Mouse (Mus musculus): Measurements from ENCODE around the gene Tfap2a. TPM values are rescaled to one million over a fixed set of nuclear protein-coding genes. Genes with fewer than 3 reads are reported as not detected.

Tfap2a gene
- polyA plus RNA-seq, 1 experiment from 2014 or later: 9.1 TPM

DNA sequence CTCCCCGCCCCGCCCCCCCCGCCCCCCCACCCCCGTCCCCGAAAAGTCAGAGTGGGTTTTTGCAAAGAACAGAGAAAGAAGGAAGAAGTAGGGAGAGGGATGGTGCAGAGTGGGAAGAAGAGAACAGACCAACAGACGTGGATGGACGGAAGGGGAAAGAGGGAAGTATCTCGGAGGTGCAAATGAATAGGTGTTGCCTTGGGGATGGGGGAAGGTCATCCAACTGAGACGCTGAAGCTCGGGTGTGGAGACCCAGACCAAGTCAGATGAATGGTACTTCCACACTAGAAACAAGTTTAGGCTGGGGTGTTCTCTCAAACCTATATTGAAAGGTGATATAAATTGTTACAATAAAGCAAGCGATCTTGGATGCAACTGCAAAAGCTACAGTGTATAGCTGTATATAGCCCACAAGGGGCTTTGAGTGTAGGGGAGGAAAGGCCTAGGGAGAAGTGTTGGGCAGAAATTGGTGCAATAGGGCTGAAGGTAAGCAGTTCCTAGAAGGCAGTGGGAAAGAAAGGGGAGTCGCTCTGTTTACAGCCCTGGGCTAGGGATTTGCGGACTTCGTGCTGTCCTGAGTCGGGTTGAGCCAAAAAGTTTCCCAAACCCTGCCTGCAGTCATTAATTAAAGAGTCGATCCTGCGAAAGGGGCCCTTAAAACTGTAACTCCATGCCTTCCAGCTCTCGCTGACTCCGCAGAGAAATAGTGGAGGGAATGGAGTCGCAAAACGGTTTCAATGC is 28.7 kb downstream of the Tfap2a start:
- Histone ChIP-seq H3K36me3 (ENCODE audit: control insufficient read depth, insufficient read depth, low read length) (no peaks in the 10 kb centered on the region), H3K9ac (replicated peaks; ENCODE audit: low read depth, low read length) (no peak overlapping the region), H3K9me3 (ENCODE audit: control insufficient read depth, low read length) (no peaks in the 10 kb centered on the region), H3K27ac (ENCODE audit: low read depth, low read length) (no peak overlapping the region), H3K4me3 (ENCODE audit: low read depth, low read length) (no peak overlapping the region), H3K4me1 (ENCODE audit: control insufficient read depth, insufficient read depth, low read length) (peaks cover 4% of the 10 kb centered on the region; the same call in 1 of the 2 replicates), H3K27me3 (ENCODE audit: control insufficient read depth, insufficient read depth, low read length) (peaks cover 14% of the 10 kb centered on the region), H3K4me2 (ENCODE audit: low read depth, low read length) (peak overlapping the region; percentile 38; the same call in 1 of the 2 replicates)
- ATAC-seq (ENCODE audit: low read depth): no peak
- under 1% methylated on average over 21 of the region's 21 CpGs for WGBS

DNA sequence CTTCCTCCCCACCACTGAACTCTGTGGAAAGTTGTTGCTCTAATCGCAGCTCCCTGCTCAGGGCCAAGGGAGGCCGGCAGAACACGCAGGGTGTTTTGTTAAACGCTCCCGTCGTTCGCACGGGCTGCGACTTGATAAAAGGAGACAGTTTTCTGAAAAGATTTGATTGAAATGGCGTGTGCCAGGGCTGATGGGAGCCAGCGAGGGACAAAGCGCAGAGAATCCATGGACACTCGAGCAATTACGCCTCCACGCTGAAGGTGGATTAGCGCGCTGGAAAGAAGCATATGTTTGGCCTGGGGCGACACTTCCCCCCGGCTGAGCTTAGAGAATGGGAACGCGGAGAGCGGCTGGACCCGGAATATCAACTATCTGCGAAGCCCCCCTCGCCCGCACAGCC is 29.3 kb downstream of the Tfap2a start:
- WGBS: 0% methylated on average over 26 of the region's 26 CpGs
- Histone ChIP-seq H3K36me3 (ENCODE audit: control insufficient read depth, insufficient read depth, low read length) (no peaks in the 10 kb centered on the region), H3K27me3 (ENCODE audit: control insufficient read depth, insufficient read depth, low read length) (peaks cover 14% of the 10 kb centered on the region), H3K4me3 (ENCODE audit: low read depth, low read length) (no peak overlapping the region), H3K4me1 (ENCODE audit: control insufficient read depth, insufficient read depth, low read length) (peaks cover 4% of the 10 kb centered on the region; the same call in 1 of the 2 replicates), H3K9ac (replicated peaks; ENCODE audit: low read depth, low read length) (no peak overlapping the region), H3K27ac (ENCODE audit: low read depth, low read length) (no peak overlapping the region), H3K4me2 (ENCODE audit: low read depth, low read length) (peak overlapping the region; percentile 38), H3K9me3 (ENCODE audit: control insufficient read depth, low read length) (no peaks in the 10 kb centered on the region)
- ATAC-seq (ENCODE audit: low read depth): peak; percentile 48; the same call in 1 of the 2 replicates

DNA sequence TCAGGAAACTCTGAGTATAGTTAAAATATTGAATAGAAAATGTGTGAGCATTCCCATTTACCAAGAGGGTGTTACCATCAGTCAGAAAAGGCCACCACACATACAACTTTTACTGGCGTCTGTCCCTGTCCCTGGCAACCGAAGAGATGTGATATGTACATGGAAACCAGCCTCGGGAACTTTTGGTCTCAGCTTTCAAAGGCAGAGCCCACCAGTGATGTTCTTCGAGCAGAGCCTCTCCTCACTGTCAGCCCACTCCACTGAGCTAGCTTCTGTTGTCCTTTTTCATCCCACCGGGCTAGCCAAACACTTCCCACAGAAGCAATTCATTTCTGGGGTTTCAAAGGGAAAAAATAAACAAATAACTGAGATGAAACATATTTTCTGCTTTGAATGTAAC is 29.9 kb downstream of the Tfap2a start:
- H3K4me1 ChIP-seq (ENCODE audit: control insufficient read depth, insufficient read depth, low read length): peaks cover 4% of the 10 kb centered on the region; the same call in 1 of the 2 replicates
- H3K9me3 ChIP-seq (ENCODE audit: control insufficient read depth, low read length): no peaks in the 10 kb centered on the region
- ATAC-seq (ENCODE audit: low read depth): no peak
- H3K4me3 ChIP-seq (ENCODE audit: low read depth, low read length): no peak overlapping the region
- no peaks in the 10 kb centered on the region for H3K36me3 ChIP-seq (ENCODE audit: control insufficient read depth, insufficient read depth, low read length)
- WGBS: 2% methylated on average over 5 of the region's 5 CpGs
- H3K9ac ChIP-seq (replicated peaks; ENCODE audit: low read depth, low read length): no peak overlapping the region
- no peak overlapping the region for H3K4me2 ChIP-seq (ENCODE audit: low read depth, low read length)
- H3K27me3 ChIP-seq (ENCODE audit: control insufficient read depth, insufficient read depth, low read length): peaks cover 13% of the 10 kb centered on the region
- no peak overlapping the region for H3K27ac ChIP-seq (ENCODE audit: low read depth, low read length)

DNA sequence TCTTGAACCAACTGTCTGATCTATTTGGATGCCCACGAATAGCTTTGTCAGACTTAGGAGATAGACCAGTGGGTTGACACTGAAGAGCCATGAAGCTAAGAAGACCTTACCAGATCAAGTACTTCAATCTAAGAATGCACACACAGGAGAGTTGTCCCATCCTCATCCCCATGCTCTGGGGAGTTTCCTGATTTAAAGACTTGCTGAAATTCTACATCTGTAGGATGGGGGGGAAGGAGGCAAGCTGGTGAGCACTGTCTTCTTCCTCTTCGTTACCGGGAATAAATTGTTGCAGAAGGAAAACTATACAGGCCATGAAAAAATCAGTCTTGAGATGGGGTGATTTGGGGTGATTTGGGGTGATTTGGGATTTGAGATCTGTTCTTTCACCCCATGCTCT is 30.5 kb downstream of the Tfap2a start:
- 6% methylated on average over 3 of the region's 3 CpGs for WGBS
- H3K9me3 ChIP-seq (ENCODE audit: control insufficient read depth, low read length): no peaks in the 10 kb centered on the region

DNA sequence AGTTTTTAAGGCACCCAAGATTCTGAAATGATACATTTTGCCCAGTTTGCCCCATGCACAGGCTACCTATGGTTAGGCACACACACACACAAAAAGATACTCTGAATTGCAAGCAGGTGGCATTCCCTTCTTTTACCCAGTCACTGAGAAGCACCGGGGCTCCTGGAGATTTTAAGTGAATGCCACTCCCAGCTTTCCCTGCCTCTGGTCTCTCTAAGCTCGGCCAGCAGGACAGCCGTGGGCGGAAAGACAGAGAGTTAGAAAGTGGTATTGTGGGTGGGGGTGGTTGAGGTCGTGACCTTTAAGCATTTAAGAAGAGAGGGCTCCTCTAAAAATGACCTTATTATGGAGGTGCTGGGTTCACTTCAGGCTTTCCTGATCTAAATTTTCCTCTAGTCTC is 31.6 kb downstream of the Tfap2a start:
- no peak overlapping the region for H3K4me3 ChIP-seq (ENCODE audit: low read depth, low read length)
- peaks cover 4% of the 10 kb centered on the region; the same call in 1 of the 2 replicates for H3K4me1 ChIP-seq (ENCODE audit: control insufficient read depth, insufficient read depth, low read length)

More for the DNA sequence above, 30.5 kb downstream of the Tfap2a start:
- Histone ChIP-seq H3K9ac (replicated peaks; ENCODE audit: low read depth, low read length) (no peak overlapping the region), H3K27me3 (ENCODE audit: control insufficient read depth, insufficient read depth, low read length) (0 out of 2 replicates have a peak, but pooled peaks cover 10% of the 10 kb centered on the region), H3K27ac (ENCODE audit: low read depth, low read length) (no peak overlapping the region), H3K4me3 (ENCODE audit: low read depth, low read length) (no peak overlapping the region), H3K4me1 (ENCODE audit: control insufficient read depth, insufficient read depth, low read length) (peaks cover 4% of the 10 kb centered on the region; the same call in 1 of the 2 replicates), H3K4me2 (ENCODE audit: low read depth, low read length) (no peak overlapping the region), H3K36me3 (ENCODE audit: control insufficient read depth, insufficient read depth, low read length) (no peaks in the 10 kb centered on the region)
- ATAC-seq (ENCODE audit: low read depth): no peak

DNA sequence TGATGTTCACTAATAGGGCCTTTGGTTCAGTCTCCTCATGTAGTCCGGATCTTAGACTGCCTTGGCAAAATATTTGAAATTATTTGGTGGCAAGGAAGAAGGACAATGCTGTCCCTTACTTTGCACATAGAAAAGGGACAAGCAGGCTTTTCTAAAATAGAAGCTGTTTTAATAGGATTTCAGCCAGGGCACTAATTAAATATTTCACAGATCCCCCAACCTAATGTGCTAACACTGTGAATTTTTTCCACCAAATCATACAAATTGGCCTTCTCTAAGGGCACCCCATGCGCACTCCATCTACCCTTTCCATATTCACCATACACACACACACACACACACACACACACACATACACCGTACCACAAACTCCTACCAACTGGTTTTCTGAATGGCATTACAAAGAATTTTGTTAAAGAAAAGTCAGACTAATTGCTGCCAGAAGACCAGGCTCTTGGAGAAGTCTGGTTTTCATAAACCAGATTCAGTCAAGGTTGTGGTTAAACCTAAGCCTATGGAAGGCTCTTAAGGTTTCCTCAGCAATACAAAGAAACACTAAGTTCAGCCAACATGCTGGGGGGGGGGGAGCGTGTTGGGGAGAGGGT is 32.3 kb downstream of the Tfap2a start:
- 0 out of 2 replicates have a peak, but pooled peaks cover 13% of the 10 kb centered on the region for H3K27me3 ChIP-seq (ENCODE audit: control insufficient read depth, insufficient read depth, low read length)
- H3K4me3 ChIP-seq (ENCODE audit: low read depth, low read length): no peak overlapping the region
- WGBS: 13% methylated on average over 4 of the region's 4 CpGs
- H3K9me3 ChIP-seq (ENCODE audit: control insufficient read depth, low read length): no peaks in the 10 kb centered on the region
- H3K4me1 ChIP-seq (ENCODE audit: control insufficient read depth, insufficient read depth, low read length): peaks cover 4% of the 10 kb centered on the region; the same call in 1 of the 2 replicates
- H3K36me3 ChIP-seq (ENCODE audit: control insufficient read depth, insufficient read depth, low read length): no peaks in the 10 kb centered on the region
- H3K4me2 ChIP-seq (ENCODE audit: low read depth, low read length): no peak overlapping the region
- no peak for ATAC-seq (ENCODE audit: low read depth)
- no peak overlapping the region for H3K9ac ChIP-seq (replicated peaks; ENCODE audit: low read depth, low read length)
- no peak overlapping the region for H3K27ac ChIP-seq (ENCODE audit: low read depth, low read length)

More for the DNA sequence above, 31.6 kb downstream of the Tfap2a start:
- 3% methylated on average over 5 of the region's 5 CpGs for WGBS
- no peak overlapping the region for H3K4me2 ChIP-seq (ENCODE audit: low read depth, low read length)
- H3K9ac ChIP-seq (replicated peaks; ENCODE audit: low read depth, low read length): no peak overlapping the region
- 0 out of 2 replicates have a peak, but pooled peaks cover 10% of the 10 kb centered on the region for H3K27me3 ChIP-seq (ENCODE audit: control insufficient read depth, insufficient read depth, low read length)
- ATAC-seq (ENCODE audit: low read depth): no peak
- no peak overlapping the region for H3K27ac ChIP-seq (ENCODE audit: low read depth, low read length)
- no peaks in the 10 kb centered on the region for H3K9me3 ChIP-seq (ENCODE audit: control insufficient read depth, low read length)
- H3K36me3 ChIP-seq (ENCODE audit: control insufficient read depth, insufficient read depth, low read length): no peaks in the 10 kb centered on the region

DNA sequence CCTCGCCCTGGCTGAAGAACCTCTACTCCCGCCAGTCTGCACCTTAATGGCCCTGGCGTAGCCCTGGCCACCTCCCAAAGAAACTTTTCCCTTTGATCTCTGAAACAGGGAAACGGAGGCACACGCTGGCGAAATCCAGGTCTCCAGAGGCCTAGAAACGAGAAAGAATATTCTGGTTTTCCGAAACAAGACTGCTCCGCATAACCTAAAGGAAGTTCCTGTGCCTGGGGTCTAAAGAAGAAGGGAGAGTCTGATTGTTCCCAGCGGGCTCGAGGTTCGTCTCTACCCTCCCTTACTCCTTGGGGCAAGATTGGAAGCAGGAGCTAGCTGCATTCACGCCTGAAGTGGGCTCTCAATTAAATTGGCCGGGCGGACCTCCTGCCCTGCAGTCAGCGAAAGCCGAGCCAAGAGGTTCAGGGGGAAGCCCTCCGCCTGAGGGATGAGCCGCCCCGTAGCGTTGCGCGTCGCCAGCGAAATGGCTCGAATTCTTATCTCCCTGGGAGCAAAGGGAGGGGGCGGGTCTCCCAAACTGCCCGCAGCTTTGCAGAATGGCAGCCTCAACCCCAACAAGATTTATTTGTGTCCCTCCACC is 33.2 kb downstream of the Tfap2a start:
- Histone ChIP-seq H3K4me2 (ENCODE audit: low read depth, low read length) (peak overlapping the region; percentile 50; the same call in 1 of the 2 replicates), H3K9me3 (ENCODE audit: control insufficient read depth, low read length) (no peaks in the 10 kb centered on the region), H3K36me3 (ENCODE audit: control insufficient read depth, insufficient read depth, low read length) (no peaks in the 10 kb centered on the region), H3K9ac (replicated peaks; ENCODE audit: low read depth, low read length) (no peak overlapping the region), H3K27me3 (ENCODE audit: control insufficient read depth, insufficient read depth, low read length) (0 out of 2 replicates have a peak, but pooled peaks cover 15% of the 10 kb centered on the region), H3K4me1 (ENCODE audit: control insufficient read depth, insufficient read depth, low read length) (peaks cover 4% of the 10 kb centered on the region; the same call in 1 of the 2 replicates), H3K27ac (ENCODE audit: low read depth, low read length) (no peak overlapping the region), H3K4me3 (ENCODE audit: low read depth, low read length) (no peak overlapping the region)
- ATAC-seq (ENCODE audit: low read depth): no peak
- under 1% methylated on average over 28 of the region's 28 CpGs for WGBS

DNA sequence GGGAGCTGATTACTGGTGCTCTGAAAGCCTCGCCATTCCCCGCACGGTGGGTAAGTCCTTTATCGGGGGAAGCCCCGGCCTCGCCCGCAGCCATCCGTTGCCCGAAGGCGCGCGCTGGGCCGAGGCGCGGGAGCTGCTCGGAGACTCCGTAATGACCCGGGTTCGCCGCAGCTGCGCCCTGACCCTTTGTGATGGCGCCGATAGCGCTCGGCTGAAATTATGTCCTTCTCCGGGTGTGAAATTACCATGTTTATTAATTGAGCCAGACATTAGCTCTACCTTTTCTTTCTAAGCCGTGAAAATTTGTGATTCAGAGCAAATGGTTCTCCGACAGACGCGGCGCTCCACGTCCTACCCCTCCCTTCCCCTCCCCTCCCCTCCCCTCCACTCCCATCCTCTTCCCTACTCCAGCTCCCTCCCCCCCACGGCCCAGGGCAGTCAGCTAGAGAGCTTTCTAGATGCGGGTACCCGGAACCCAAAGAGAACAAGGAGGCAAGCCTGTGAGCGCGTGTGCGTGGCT is 34.1 kb downstream of the Tfap2a start:
- under 1% methylated on average over 38 of the region's 38 CpGs for WGBS
- peaks cover 4% of the 10 kb centered on the region; the same call in 1 of the 2 replicates for H3K4me1 ChIP-seq (ENCODE audit: control insufficient read depth, insufficient read depth, low read length)
- no peaks in the 10 kb centered on the region for H3K36me3 ChIP-seq (ENCODE audit: control insufficient read depth, insufficient read depth, low read length)
- H3K9me3 ChIP-seq (ENCODE audit: control insufficient read depth, low read length): no peaks in the 10 kb centered on the region
- peak; percentile 79 for ATAC-seq (ENCODE audit: low read depth)
- 0 out of 2 replicates have a peak, but pooled peaks cover 16% of the 10 kb centered on the region for H3K27me3 ChIP-seq (ENCODE audit: control insufficient read depth, insufficient read depth, low read length)
- H3K4me3 ChIP-seq (ENCODE audit: low read depth, low read length): peak overlapping the region; percentile 31
- H3K4me2 ChIP-seq (ENCODE audit: low read depth, low read length): peak overlapping the region; percentile 50
- peak overlapping the region; percentile 25; the same call in 1 of the 2 replicates for H3K9ac ChIP-seq (replicated peaks; ENCODE audit: low read depth, low read length)
- peak overlapping the region; percentile 52; the same call in 1 of the 2 replicates for H3K27ac ChIP-seq (ENCODE audit: low read depth, low read length)
